Mouse (Mus musculus): ENCODE measurements at regions not wholly inside any gene's neighbourhood (a gene's known extent, or its start where the extent isn't known, plus 50 kb on each side); places are given as distances from the start of the nearest gene placed in this dataset.

DNA sequence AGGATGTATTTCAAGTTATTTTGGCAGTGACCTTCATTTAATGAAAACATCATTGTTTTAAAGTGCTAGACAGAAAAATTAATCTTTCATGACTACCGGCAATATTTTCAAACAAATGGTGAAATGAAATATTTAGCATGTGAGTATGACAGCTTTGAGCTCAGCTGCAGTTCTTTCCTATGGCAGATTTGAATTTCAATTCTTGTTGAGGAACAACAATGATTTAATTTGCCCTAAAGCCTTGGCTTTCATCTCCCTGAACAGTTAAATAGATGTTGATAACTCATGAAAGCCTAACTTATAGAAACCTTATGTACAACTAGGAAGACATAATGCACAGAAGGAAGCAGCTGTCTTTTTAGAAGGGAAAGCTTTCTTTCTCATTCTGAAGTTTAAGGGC is 235.5 kb upstream of the Luzp2 start:
- TF ChIP-seq CTCF (IDR thresholded peaks at IDR 0.05; ENCODE audit: borderline replicate concordance, extremely low read depth, insufficient read depth, insufficient read length): no peak
- TF ChIP-seq POLR2A (IDR thresholded peaks at IDR 0.05; ENCODE audit: borderline replicate concordance, extremely low read depth, insufficient read depth, insufficient read length, poor library complexity, severe bottlenecking): no peak

Measured in brain, embryonic 14.5 days (tissue).